Mouse (Mus musculus): Measurements from ENCODE around the gene Ctnnb1.
"Not testable (repeated sequence)": the region's sequence is repeated elsewhere in the genome, so short reads cannot be mapped to it uniquely, and the experiment has no call there.

Ctnnb1 gene

GRCm38 (mm10) chr9:120929081-120929480 is at the start of gene Ctnnb1:
Ctnnb1 (plus strand) TSS chr9:120929216.
- DNase-seq (ENCODE audit: low read depth, low spot score), result no peak

DNA sequence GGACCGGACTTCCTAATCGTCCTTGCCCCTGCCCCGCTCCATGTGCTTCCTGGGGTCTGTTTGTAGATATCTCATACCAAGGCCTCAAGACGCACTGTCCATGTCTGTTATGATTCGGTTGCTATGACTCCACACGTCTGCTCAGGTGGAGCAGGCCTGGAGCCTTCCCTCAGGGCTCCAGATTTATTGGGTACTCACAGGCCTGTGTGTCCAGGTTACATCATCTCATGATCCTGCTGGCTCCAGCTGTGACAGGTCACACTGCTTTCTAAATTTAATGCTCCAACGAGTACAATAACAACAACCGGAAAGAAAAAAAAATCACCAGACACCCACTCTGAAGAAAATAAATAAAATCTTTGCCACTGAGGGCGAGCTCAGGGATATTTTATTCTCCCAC is 48.7 kb upstream of the Ctnnb1 start:
- DNase-seq (ENCODE audit: low read depth, low spot score), result no peak

GRCm38 (mm10) chr9:120881121-120881520 is 47.9 kb upstream of the Ctnnb1 start:
- no peak for DNase-seq (ENCODE audit: low read depth, low spot score)

DNA sequence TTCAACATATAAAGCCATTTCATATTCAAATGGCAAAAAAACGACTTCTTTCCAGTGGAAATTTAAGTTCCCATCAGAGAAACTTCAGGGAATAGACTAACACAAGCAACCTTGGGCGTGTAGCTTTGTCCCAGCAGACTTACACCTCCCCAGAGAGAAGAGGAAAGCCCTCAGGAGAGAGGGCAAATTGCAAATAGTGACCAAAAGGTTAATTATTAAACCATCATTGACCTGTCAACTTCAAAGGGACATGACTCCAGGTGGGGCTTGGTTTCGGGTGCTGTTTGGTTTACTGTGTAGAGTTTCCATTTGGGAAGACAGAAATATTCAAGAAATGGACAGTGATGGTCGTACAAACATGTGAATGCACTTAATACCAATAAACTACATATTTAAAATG is 47.2 kb upstream of the Ctnnb1 start:
- DNase-seq (ENCODE audit: low read depth, low spot score), result no peak

DNA sequence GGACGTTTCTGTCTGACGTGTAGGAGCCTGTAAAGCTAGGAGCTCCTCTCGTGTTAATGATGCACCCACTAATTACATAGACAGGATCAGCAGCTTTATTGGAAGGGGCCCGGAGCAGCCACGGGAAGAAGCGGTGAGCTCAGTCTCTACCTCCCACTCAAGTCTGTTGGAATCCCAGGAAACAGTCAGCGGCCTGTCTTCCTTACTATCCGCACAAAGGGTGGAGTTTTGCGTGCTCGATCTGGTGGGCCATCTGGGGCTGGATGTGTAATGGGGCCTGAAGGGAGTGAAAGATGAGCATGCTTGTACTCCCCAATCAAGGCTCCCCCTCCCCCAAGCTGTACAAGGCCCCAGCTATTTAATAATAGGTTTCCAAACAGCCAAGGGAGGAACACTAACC is 44.3 kb upstream of the Ctnnb1 start:
- DNase-seq (ENCODE audit: low read depth, low spot score), result no peak

DNA sequence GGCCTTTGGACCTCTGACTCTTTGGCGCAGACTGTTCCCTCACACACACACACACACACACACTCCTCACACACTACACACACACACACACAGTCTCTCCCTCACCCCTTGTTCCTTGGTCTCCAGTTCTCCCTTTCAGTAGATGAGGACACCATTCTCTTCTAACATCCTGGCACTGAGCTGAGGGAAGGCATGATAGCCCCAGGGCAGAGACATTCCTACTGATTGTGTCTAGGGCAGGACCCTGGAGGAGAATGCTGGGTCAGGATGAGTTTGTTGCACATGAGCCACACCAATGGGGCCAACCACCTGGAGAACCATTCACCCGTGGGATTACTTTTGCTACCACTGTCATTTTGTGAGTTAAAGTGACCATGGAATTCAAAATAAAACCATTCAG is 41.4 kb upstream of the Ctnnb1 start:
- DNase-seq (ENCODE audit: low read depth, low spot score), result no peak

- no peak for DNase-seq (ENCODE audit: low read depth, low spot score)
These were observed 35.6 kb upstream of the Ctnnb1 start for GRCm38 (mm10) chr9:120893435-120893834.

- DNase-seq (ENCODE audit: low read depth, low spot score), result no peak
These were observed 35.0 kb upstream of the Ctnnb1 start for GRCm38 (mm10) chr9:120893971-120894370.

- no peak for DNase-seq (ENCODE audit: low read depth, low spot score)
These were observed 34.6 kb upstream of the Ctnnb1 start for GRCm38 (mm10) chr9:120894376-120894775.

GRCm38 (mm10) chr9:120896502-120896901 is 32.5 kb upstream of the Ctnnb1 start:
- DNase-seq (ENCODE audit: low read depth, low spot score), result no peak

GRCm38 (mm10) chr9:120897269-120897668 is 31.7 kb upstream of the Ctnnb1 start:
- no peak for DNase-seq (ENCODE audit: low read depth, low spot score)

- DNase-seq (ENCODE audit: low read depth, low spot score), result no peak
These were observed 29.2 kb upstream of the Ctnnb1 start for GRCm38 (mm10) chr9:120899833-120900232.

GRCm38 (mm10) chr9:120900338-120901274 is 28.4 kb upstream of the Ctnnb1 start:
- no peak for DNase-seq (ENCODE audit: low read depth, low spot score)

GRCm38 (mm10) chr9:120902562-120902961 is 26.5 kb upstream of the Ctnnb1 start:
- DNase-seq (ENCODE audit: low read depth, low spot score), result no peak

- no peak for DNase-seq (ENCODE audit: low read depth, low spot score)
These were observed 20.6 kb upstream of the Ctnnb1 start for GRCm38 (mm10) chr9:120908461-120908860.

GRCm38 (mm10) chr9:120913152-120913551 is 15.9 kb upstream of the Ctnnb1 start:
- DNase-seq (ENCODE audit: low read depth, low spot score), result no peak

- no peak for DNase-seq (ENCODE audit: low read depth, low spot score)
These were observed 14.6 kb upstream of the Ctnnb1 start for GRCm38 (mm10) chr9:120914429-120914828.

DNA sequence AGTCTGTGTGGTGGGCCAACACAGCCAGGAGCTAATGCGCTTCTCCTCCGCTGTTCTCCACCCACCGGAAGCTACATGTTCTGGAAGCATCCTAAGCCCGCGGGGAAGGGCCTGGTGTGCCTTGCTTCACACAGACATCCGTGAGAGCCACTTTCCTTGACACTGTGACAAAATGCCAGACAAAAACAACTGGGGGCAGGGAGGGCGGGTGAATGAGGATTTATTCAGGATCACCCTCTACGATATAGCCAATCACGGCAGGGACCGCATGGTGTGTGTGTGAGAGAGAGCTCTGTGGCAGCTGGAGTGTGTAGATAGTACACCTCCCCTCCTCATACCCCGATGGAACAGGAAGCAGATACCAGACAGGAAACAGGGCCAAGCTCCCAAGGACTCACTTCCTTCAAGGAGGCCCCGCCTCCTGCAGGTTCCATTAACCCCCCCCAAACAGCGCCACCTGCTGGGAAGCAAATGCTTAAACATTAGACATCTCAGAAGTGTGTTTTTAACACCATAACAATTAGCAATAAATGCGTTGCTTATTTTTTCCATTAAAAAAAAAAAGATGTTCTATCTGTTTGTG is 14.0 kb upstream of the Ctnnb1 start:
- no peak for DNase-seq (ENCODE audit: low read depth, low spot score)

- DNase-seq (ENCODE audit: low read depth, low spot score), result not testable (repeated sequence)
These were observed 11.4 kb upstream of the Ctnnb1 start for GRCm38 (mm10) chr9:120917619-120918018.

DNA sequence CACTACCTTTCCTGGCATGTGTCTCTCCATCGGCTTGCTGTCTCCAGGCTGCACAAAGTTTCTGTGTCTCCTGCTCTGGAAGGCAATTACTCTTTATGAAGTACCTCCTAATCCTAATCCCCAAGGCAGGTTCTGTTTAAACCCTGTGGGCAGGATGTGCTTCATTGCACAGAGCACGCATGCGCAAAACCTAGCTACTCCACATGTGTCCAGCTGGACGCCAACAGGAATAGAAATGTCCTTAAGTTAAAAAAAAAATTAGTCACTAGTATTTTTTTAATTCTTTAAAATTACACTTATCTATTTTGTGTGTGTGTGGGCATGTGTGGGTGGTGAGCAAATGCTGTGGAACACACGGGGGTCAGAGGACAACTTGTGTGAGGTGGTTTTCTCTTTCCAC is 10.8 kb upstream of the Ctnnb1 start:
- no peak for DNase-seq (ENCODE audit: low read depth, low spot score)

DNA sequence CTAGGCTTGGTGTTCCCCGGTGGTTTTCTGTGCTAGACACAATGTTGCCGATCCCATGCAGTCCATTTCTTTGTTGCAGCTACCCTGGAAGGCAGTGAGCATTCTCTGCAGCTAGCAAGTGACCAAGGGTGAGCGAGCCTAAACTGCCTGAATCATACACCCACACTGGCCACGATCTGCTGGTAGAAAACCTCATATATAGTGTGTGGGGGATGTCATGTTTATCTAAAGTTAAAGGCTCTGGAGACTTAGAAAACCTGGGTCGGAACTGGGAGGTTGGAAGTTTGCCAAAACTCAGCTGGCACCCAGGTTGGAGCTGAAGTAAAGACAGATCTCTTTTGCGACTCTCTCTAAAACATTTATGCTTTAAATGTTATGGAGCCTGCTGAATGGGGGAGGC is 10.4 kb upstream of the Ctnnb1 start:
- DNase-seq (ENCODE audit: low read depth, low spot score), result no peak

- DNase-seq (ENCODE audit: low read depth, low spot score), result no peak
These were observed 9.9 kb upstream of the Ctnnb1 start for GRCm38 (mm10) chr9:120919130-120919529.

- no peak for DNase-seq (ENCODE audit: low read depth, low spot score)
These were observed 2.9 kb upstream of the Ctnnb1 start for GRCm38 (mm10) chr9:120926126-120926525.
